Mouse (Mus musculus) midbrain, postnatal 0 days (tissue): ENCODE data around the gene B4galt1. TPM values are rescaled to one million over a fixed set of nuclear protein-coding genes. Genes with fewer than 3 reads are reported as not detected.

Experiments
- ATAC-seq: fragments of 200-750 bp; cut with Nextera tagmentation; 2 replicates; pipeline ENCODE4 v1.8.0; 2017; ENCODE audit warnings: moderate number of reproducible peaks, mild to moderate bottlenecking, moderate TSS enrichment, moderate library complexity; ENCODE audit not compliant: low FRiP score
- DNase-seq: peaks from one replicate; pipeline ENCODE4 v3.0.0-alpha.2; 2015; ENCODE audit warnings: low spot score
- H3K27ac ChIP-seq: fragments of 300-500 bp; sonication (generic); 2 replicates; pipeline ENCODE4 v1.5.1; 2014; ENCODE audit warnings: low read depth, mild to moderate bottlenecking, low read length, mixed read lengths
- H3K27me3 ChIP-seq: fragments of 300-500 bp; sonication (generic); 2 replicates; pipeline ENCODE4 v1.6.1; 2014; ENCODE audit warnings: low read length, control low read depth, mixed read lengths; ENCODE audit not compliant: insufficient read depth
- H3K36me3 ChIP-seq: fragments of 300-500 bp; sonication (generic); 2 replicates; pipeline ENCODE4 v1.6.1; 2014; ENCODE audit warnings: low read length, control low read depth, mixed read lengths; ENCODE audit not compliant: insufficient read depth
- H3K4me1 ChIP-seq: fragments of 300-500 bp; sonication (generic); 2 replicates; pipeline ENCODE4 v1.6.1; 2014; ENCODE audit warnings: mild to moderate bottlenecking, control low read depth, antibody characterized with exemption, low read length, mixed read lengths; ENCODE audit not compliant: insufficient read depth
- H3K4me2 ChIP-seq: fragments of 300-500 bp; sonication (generic); 2 replicates; pipeline ENCODE4 v1.6.1; 2014; ENCODE audit warnings: low read depth, mild to moderate bottlenecking, low read length, mixed read lengths; ENCODE audit not compliant: poor library complexity, severe bottlenecking
- H3K4me3 ChIP-seq: fragments of 300-500 bp; sonication (generic); 2 replicates; pipeline ENCODE4 v1.5.1; 2014; ENCODE audit warnings: low read depth, mild to moderate bottlenecking, low read length, moderate library complexity
- H3K9ac ChIP-seq: fragments of 300-500 bp; sonication (generic); replicated peaks from 2 replicates; pipeline ENCODE4 v1.6.1; 2014; ENCODE audit warnings: mild to moderate bottlenecking, low read length, moderate library complexity, mixed read lengths; ENCODE audit not compliant: poor library complexity, severe bottlenecking
- H3K9me3 ChIP-seq: fragments of 300-500 bp; sonication (generic); 2 replicates; pipeline ENCODE4 v1.6.1; 2016; ENCODE audit warnings: low read length, control low read depth
- CTCF ChIP-seq: IDR thresholded peaks from 2 replicates; pipeline ENCODE4 v1.5.1; 2016; ENCODE audit warnings: antibody characterized with exemption, mild to moderate bottlenecking
- WGBS: fragments of 180-500 bp; shearing (Covaris S2); extraction: QIAGEN DNeasy Blood & Tissue Kit; methylation state at CpG from one replicate; pipeline ENCODE4 v1.1.7; 2014; 5-methylcytosine and 5-hydroxymethylcytosine counted together
- polyA plus RNA-seq: library from polyadenylated mRNA; unstranded; fragments of >200 nt; fragmentation: Nextera tagmentation; extraction: Ambion mirVana; gene quantifications from 2 replicates; pipeline ENCODE4 v1.2.1, GENCODE M21; 2015
- total RNA-seq: library from RNA; depleted of rRNA; stranded (reverse); fragments of >200 nt; gene quantifications from 2 replicates; pipeline ENCODE4 v1.2.3, GENCODE M21; 2014

Gene B4galt1
- total and polyA plus RNA-seq, 2 experiments from 2014 or later = 5.8 to 10.0 TPM

DNA sequence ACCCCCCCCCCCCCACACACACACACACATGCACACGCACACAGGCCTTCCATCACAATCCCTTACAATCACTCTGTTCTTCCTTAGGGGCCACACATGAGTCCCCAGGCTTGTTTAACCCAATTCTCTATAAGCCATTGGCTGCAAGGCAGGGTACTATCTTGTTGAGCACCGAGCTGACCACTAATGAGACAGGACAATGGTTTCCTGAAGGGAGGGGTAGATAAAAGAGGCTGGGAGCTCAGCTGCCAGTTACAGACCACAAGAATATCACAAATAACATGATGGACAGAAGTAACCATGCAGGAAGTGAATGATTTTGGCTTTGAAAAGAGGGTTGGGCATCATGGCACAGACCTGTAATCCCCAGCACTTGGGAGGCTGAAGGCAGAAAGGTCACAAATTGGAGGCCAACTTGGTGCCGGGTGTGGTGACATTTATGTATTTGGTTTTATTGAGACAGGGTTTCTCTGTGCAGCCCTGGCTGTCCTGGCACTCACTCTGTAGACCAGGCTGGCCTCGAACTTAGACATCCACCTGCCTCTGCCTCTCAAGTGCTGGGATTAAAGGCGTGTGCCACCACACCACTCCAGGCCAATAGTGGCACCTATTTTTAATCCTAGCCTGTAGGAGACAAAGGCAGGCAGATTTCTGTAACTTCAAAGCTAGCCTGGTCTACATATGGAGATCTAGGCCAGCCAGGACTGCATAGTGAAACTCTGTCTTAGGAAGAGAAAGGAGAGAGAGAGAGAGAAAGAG is 21.2 kb upstream of the B4galt1 start:
- WGBS = 83% methylated on average over 5 of the region's 5 CpGs
- ATAC-seq = no peak
- Histone ChIP-seq H3K27me3 (no peaks in the 10 kb centered on the region), H3K9me3 (no peaks in the 10 kb centered on the region), H3K4me1 (no peaks in the 10 kb centered on the region), H3K36me3 (no peaks in the 10 kb centered on the region), H3K9ac (no peak overlapping the region), H3K4me3 (no peak overlapping the region), H3K4me2 (no peak overlapping the region), H3K27ac (no peak overlapping the region)
- no peak for TF ChIP-seq CTCF
- no peak for DNase-seq

DNA sequence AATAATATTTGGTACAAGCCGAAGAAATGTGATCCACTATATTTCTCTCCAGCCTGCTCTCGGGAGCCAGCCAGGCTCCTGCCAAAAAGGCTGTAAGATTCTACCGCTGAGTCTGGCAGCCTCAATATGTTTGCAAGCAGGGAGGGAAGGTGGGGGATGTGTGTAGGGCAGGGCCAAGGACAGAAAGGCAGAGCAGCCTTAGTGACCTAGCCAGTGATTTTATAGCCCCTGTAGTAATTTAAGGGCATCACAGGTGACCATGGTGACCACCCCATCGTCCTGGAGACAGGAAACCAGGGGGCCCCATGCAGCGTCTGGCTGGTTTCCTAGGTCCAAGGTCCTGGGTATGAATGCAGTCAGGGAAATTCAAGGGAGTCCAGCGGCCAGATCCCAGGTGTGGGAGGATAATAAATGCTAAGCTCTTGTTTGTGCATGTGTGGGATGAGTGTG is 20.4 kb upstream of the B4galt1 start:
- Histone ChIP-seq H3K36me3 (no peaks in the 10 kb centered on the region), H3K4me2 (no peak overlapping the region), H3K27ac (peak overlapping the region; percentile 32; the same call in 1 of the 2 replicates), H3K9me3 (no peaks in the 10 kb centered on the region), H3K4me3 (no peak overlapping the region), H3K4me1 (no peaks in the 10 kb centered on the region), H3K9ac (no peak overlapping the region), H3K27me3 (no peaks in the 10 kb centered on the region)
- no peak for TF ChIP-seq CTCF
- 46% methylated on average over 6 of the region's 6 CpGs for WGBS
- ATAC-seq (peak; percentile 45; the same call in 1 of the 2 replicates), DNase-seq (peak; percentile 65)

- no peak overlapping the region for H3K27ac ChIP-seq
These were observed 19.5 kb upstream of the B4galt1 start for GRCm38 (mm10) chr4:40873320-40873719.

GRCm38 (mm10) chr4:40872129-40872528 is 18.3 kb upstream of the B4galt1 start:
- Histone ChIP-seq H3K27ac (no peak overlapping the region), H3K9ac (no peak overlapping the region), H3K4me3 (no peak overlapping the region), H3K9me3 (no peaks in the 10 kb centered on the region), H3K36me3 (no peaks in the 10 kb centered on the region), H3K4me2 (no peak overlapping the region), H3K4me1 (no peaks in the 10 kb centered on the region), H3K27me3 (no peaks in the 10 kb centered on the region)
- no peak for TF ChIP-seq CTCF
- DNase-seq (no peak), ATAC-seq (no peak)
- WGBS = 97% methylated on average over 3 of the region's 3 CpGs

More at GRCm38 (mm10) chr4:40873320-40873719, 19.5 kb upstream of the B4galt1 start:
- H3K4me1 ChIP-seq = no peaks in the 10 kb centered on the region
- 70% methylated on average over 2 of the region's 2 CpGs for WGBS
- H3K9ac ChIP-seq = no peak overlapping the region
- no peak for ATAC-seq
- H3K4me2 ChIP-seq = no peak overlapping the region
- H3K9me3 ChIP-seq = no peaks in the 10 kb centered on the region
- no peaks in the 10 kb centered on the region for H3K27me3 ChIP-seq
- no peak for TF ChIP-seq CTCF
- no peaks in the 10 kb centered on the region for H3K36me3 ChIP-seq
- DNase-seq = no peak
- H3K4me3 ChIP-seq = no peak overlapping the region

GRCm38 (mm10) chr4:40870206-40870605 is 16.4 kb upstream of the B4galt1 start:
- H3K9ac ChIP-seq = no peak overlapping the region
- H3K4me3 ChIP-seq = no peak overlapping the region
- 93% methylated on average over 4 of the region's 4 CpGs for WGBS
- H3K9me3 ChIP-seq = no peaks in the 10 kb centered on the region
- H3K27ac ChIP-seq = no peak overlapping the region
- no peak overlapping the region for H3K4me2 ChIP-seq
- H3K4me1 ChIP-seq = no peaks in the 10 kb centered on the region
- ATAC-seq (no peak), DNase-seq (no peak)
- no peak for TF ChIP-seq CTCF
- H3K27me3 ChIP-seq = no peaks in the 10 kb centered on the region
- H3K36me3 ChIP-seq = no peaks in the 10 kb centered on the region

DNA sequence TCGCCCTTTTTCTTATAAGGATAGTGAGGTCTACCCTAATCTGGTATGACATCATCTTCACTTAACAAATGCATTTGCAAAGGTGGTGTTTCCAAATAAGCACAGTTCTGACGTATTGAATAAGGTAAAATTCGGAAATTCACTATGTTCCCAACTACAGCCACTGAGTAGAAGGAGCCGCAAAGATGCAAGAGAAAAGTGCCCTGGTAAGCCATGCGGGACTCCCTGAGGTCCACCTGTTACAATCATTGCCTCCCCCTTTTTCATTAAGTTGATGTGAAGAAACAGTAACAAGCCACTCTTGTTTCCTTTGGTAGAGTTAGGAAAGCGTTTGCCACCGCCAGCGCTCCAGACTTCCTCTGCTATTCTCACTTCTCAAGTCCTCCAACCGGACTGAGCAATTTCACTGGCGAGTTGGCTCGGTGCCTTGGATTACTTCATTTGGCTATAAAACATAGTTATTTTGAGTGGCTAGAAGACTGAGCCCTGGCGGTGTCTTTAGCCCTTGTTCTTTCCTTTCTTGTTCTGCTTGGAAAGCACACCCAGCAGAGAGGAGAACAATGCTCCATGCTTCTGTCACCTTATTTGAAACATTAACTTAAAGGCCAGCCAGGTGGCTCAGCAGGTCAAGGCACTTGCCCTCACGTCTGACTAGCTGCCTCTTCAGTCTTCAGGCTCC is 14.9 kb upstream of the B4galt1 start:
- Histone ChIP-seq H3K9ac (no peak overlapping the region), H3K27me3 (no peaks in the 10 kb centered on the region), H3K9me3 (no peaks in the 10 kb centered on the region), H3K4me2 (no peak overlapping the region), H3K4me3 (no peak overlapping the region), H3K27ac (no peak overlapping the region), H3K4me1 (no peaks in the 10 kb centered on the region), H3K36me3 (no peaks in the 10 kb centered on the region)
- TF ChIP-seq CTCF = no peak
- ATAC-seq (no peak), DNase-seq (peak; percentile 59)
- 67% methylated on average over 13 of the region's 13 CpGs for WGBS
